Mouse (Mus musculus): ENCODE measurements around the gene D11Wsu47e. TPM values are rescaled to one million over a fixed set of nuclear protein-coding genes. Genes with fewer than 3 reads are reported as not detected.
"Not testable (repeated sequence)": the region's sequence is repeated elsewhere in the genome, so short reads cannot be mapped to it uniquely, and the experiment has no call there.

The D11Wsu47e gene
- polyA plus RNA-seq, 1 experiment from 2014 or later, result 11.9 TPM

DNA sequence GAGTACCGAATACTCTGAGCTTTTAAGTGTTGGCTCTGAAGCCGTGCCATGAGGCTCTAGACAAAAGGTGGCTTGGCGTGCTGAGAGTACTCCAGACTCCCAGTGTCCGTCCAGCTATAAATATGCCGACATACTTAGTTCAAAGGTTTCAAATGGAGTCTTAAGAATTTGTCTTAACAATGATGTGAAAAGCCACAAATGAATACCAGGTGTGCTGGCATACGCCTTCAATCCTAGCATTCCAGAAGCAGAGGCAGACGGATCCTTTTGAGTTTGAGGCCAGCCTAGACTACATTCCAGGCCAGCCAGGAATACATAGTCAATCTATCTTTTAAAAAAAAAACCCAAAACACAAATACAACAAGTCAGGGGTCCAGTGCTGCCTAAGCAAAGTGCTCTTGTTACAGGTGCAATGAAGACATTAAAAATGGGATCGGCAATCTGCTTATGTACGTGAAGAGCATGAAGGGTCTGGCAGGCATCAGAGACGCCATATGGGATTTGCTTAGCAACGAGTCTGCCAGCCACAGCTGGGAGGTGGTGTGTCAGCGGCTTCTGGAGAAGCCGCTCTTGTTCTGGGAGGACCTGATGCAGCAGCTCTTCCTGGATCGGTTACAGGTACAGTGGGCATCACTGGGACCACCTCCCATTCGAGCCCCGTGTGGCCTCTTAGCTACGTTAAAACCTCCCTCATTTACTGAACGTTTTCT is 29.5 kb upstream of the D11Wsu47e start:
- no peak overlapping the region for H3K4me3 ChIP-seq (ENCODE audit: low read depth, low read length)
- peaks cover 36% of the 10 kb centered on the region for H3K36me3 ChIP-seq (ENCODE audit: insufficient read depth, low read length)
- no peak overlapping the region for H3K4me2 ChIP-seq (replicated peaks; ENCODE audit: low read depth, low read length)
- no peaks in the 10 kb centered on the region for H3K27me3 ChIP-seq (replicated peaks; ENCODE audit: insufficient read depth, low read length)
- H3K27ac ChIP-seq (ENCODE audit: low read length), result 0 out of 2 replicates have a peak overlapping the region, but pooled peaks have one; percentile 4
- H3K9ac ChIP-seq (replicated peaks; ENCODE audit: low read depth), result no peak overlapping the region
- 72% methylated on average over 18 of the region's 18 CpGs for WGBS
- peak; percentile 38; the same call in 1 of the 2 replicates for TF ChIP-seq EP300 (IDR thresholded peaks at IDR 0.05)
- TF ChIP-seq CTCF (IDR thresholded peaks at IDR 0.05), result no peak
- ATAC-seq (peak; percentile 45), DNase-seq (ENCODE audit: low spot score) (peak; percentile 22)
- H3K4me1 ChIP-seq (ENCODE audit: insufficient read depth, low read depth, low read length), result 0 out of 2 replicates have a peak, but pooled peaks cover 2% of the 10 kb centered on the region
- no peaks in the 10 kb centered on the region for H3K9me3 ChIP-seq (ENCODE audit: low read length)

DNA sequence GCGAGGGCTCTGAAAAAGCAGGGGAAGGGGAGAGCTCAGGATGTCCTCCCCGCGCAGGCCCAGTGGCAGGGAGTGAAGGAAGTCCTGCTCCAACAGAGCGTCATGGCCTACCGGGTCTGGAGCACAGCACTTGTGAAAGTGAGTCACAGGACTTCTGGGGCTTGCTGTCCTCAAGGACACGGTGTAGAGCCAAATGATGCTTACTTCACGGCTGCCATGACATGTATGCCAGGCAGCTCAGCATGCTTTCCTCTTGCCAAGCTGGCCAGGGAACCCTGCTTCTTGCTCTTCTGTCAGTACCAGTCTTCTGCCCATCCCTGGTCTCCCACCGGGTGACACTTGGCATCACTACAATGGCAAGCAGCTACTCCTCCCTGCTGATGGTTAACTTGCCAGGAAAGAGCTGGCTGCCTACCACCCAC is 27.7 kb upstream of the D11Wsu47e start:
- Histone ChIP-seq H3K4me2 (replicated peaks; ENCODE audit: low read depth, low read length) (no peak overlapping the region), H3K27me3 (replicated peaks; ENCODE audit: insufficient read depth, low read length) (no peaks in the 10 kb centered on the region), H3K36me3 (ENCODE audit: insufficient read depth, low read length) (peaks cover 44% of the 10 kb centered on the region), H3K4me1 (ENCODE audit: insufficient read depth, low read depth, low read length) (no peaks in the 10 kb centered on the region), H3K9ac (replicated peaks; ENCODE audit: low read depth) (no peak overlapping the region), H3K4me3 (ENCODE audit: low read depth, low read length) (no peak overlapping the region), H3K27ac (ENCODE audit: low read length) (no peak overlapping the region), H3K9me3 (ENCODE audit: low read length) (no peaks in the 10 kb centered on the region)
- 83% methylated on average over 8 of the region's 8 CpGs for WGBS
- no peak for DNase-seq (ENCODE audit: low spot score)
- no peak for TF ChIP-seq CTCF (IDR thresholded peaks at IDR 0.05)
- TF ChIP-seq EP300 (IDR thresholded peaks at IDR 0.05), result no peak
- no peak for ATAC-seq

DNA sequence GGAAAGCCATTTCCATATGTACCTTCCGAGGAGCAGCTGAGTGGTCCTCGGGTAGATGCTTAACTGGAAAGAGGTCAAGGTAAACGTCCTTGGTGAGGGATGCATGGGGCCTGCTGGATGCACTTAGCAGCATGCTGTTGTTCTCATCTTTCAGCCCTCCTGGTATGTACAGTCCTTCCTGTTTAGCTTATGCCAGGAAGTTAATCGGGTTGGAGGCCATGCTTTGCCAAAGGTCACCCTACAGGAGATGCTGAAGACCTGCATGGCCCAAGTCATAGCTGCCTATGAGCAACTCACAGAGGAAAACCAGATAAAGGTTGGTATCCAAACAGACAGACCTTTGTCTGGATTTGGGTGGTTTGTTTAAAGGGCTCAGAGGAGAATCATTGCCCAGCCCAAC is 27.0 kb upstream of the D11Wsu47e start:
- Histone ChIP-seq H3K9ac (replicated peaks; ENCODE audit: low read depth) (no peak overlapping the region), H3K4me2 (replicated peaks; ENCODE audit: low read depth, low read length) (no peak overlapping the region), H3K36me3 (ENCODE audit: insufficient read depth, low read length) (peaks cover 51% of the 10 kb centered on the region), H3K27me3 (replicated peaks; ENCODE audit: insufficient read depth, low read length) (no peaks in the 10 kb centered on the region), H3K4me3 (ENCODE audit: low read depth, low read length) (no peak overlapping the region), H3K4me1 (ENCODE audit: insufficient read depth, low read depth, low read length) (no peaks in the 10 kb centered on the region), H3K27ac (ENCODE audit: low read length) (no peak overlapping the region), H3K9me3 (ENCODE audit: low read length) (no peaks in the 10 kb centered on the region)
- 57% methylated on average over 4 of the region's 4 CpGs for WGBS
- DNase-seq (ENCODE audit: low spot score) (no peak), ATAC-seq (no peak)
- TF ChIP-seq CTCF (IDR thresholded peaks at IDR 0.05) (no peak), EP300 (IDR thresholded peaks at IDR 0.05) (no peak)

DNA sequence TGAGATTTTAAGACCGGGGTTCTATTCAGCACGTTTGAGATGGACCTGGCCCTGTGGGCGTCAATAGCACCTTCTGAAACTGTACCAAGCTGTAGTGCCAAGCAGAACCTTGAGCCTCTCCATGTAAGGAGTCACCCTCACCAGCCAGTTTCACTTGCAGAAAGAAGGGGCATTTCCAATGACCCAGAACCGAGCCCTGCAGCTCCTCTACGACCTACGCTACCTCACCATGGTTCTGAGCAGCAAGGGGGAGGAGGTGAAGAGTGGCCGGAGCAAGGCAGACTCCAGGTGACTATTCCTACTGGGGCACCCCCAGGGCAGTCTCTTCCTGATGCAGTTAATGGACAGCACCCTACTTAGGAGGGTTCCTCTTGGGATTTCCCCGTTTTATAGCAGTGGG is 25.9 kb upstream of the D11Wsu47e start:
- 88% methylated on average over 8 of the region's 8 CpGs for WGBS
- Histone ChIP-seq H3K9me3 (ENCODE audit: low read length) (no peaks in the 10 kb centered on the region), H3K27me3 (replicated peaks; ENCODE audit: insufficient read depth, low read length) (no peaks in the 10 kb centered on the region), H3K9ac (replicated peaks; ENCODE audit: low read depth) (no peak overlapping the region), H3K36me3 (ENCODE audit: insufficient read depth, low read length) (peaks cover 48% of the 10 kb centered on the region), H3K4me1 (ENCODE audit: insufficient read depth, low read depth, low read length) (no peaks in the 10 kb centered on the region), H3K27ac (ENCODE audit: low read length) (no peak overlapping the region), H3K4me2 (replicated peaks; ENCODE audit: low read depth, low read length) (no peak overlapping the region), H3K4me3 (ENCODE audit: low read depth, low read length) (no peak overlapping the region)
- DNase-seq (ENCODE audit: low spot score) (no peak), ATAC-seq (no peak)
- TF ChIP-seq EP300 (IDR thresholded peaks at IDR 0.05), result no peak
- no peak for TF ChIP-seq CTCF (IDR thresholded peaks at IDR 0.05)

DNA sequence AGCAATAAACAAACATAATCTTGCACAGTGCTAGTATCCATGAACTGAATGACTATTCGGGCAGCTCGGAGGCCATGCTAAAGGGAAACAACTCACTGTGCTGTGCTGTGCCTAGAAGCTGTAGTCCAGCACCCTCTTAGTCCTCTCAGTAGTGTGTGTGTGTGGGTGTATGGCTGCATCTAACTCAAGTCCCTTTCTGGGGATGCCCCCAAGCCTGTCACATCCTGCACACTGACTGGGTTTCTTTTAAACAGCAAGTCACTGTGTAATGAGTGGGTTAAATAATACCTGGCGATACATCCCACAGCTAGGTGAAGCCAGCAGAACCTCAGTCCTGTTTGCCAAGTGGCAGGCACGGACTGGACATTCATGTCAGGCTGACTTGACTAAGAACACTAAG is 25.4 kb upstream of the D11Wsu47e start:
- ATAC-seq (no peak), DNase-seq (ENCODE audit: low spot score) (no peak)
- H3K27me3 ChIP-seq (replicated peaks; ENCODE audit: insufficient read depth, low read length), result no peaks in the 10 kb centered on the region
- TF ChIP-seq EP300 (IDR thresholded peaks at IDR 0.05) (no peak), CTCF (IDR thresholded peaks at IDR 0.05) (no peak)
- H3K36me3 ChIP-seq (ENCODE audit: insufficient read depth, low read length), result peaks cover 48% of the 10 kb centered on the region
- no peaks in the 10 kb centered on the region for H3K4me1 ChIP-seq (ENCODE audit: insufficient read depth, low read depth, low read length)
- no peak overlapping the region for H3K4me3 ChIP-seq (ENCODE audit: low read depth, low read length)
- WGBS, result 84% methylated on average over 4 of the region's 4 CpGs
- H3K9ac ChIP-seq (replicated peaks; ENCODE audit: low read depth), result no peak overlapping the region
- no peaks in the 10 kb centered on the region for H3K9me3 ChIP-seq (ENCODE audit: low read length)
- no peak overlapping the region for H3K4me2 ChIP-seq (replicated peaks; ENCODE audit: low read depth, low read length)
- no peak overlapping the region for H3K27ac ChIP-seq (ENCODE audit: low read length)

DNA sequence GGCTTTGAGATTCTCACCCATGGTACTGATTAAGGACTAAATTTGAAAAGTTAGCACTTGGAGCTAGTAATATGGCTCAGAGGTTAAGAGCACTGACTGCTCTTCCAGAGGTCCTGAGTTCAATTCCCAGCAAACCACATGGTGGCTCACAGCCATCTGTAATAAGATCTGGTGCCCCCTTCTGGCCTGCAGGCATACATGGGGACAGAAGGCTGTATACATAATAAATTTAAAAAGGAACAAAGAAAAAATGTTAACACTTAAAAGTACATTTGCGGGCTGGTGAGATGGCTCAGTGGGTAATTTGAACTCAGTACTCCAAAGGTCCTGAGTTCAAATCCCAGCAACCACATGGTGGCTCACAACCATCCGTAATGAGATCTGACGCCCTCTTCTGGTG is 24.0 kb upstream of the D11Wsu47e start:
- TF ChIP-seq CTCF (IDR thresholded peaks at IDR 0.05), result 0 out of 2 replicates have a peak, but pooled peaks have one; percentile 31

More for the DNA sequence above, 24.0 kb upstream of the D11Wsu47e start:
- H3K27me3 ChIP-seq (replicated peaks; ENCODE audit: insufficient read depth, low read length); H3K27ac ChIP-seq (ENCODE audit: low read length); H3K4me2 ChIP-seq (replicated peaks; ENCODE audit: low read depth, low read length); H3K4me1 ChIP-seq (ENCODE audit: insufficient read depth, low read depth, low read length); H3K9ac ChIP-seq (replicated peaks; ENCODE audit: low read depth); H3K4me3 ChIP-seq (ENCODE audit: low read depth, low read length); DNase-seq (ENCODE audit: low spot score); ATAC-seq; H3K9me3 ChIP-seq (ENCODE audit: low read length): not testable (repeated sequence)
- H3K36me3 ChIP-seq (ENCODE audit: insufficient read depth, low read length), result peaks cover 40% of the 10 kb centered on the region
- 92% methylated on average over 3 of the region's 3 CpGs for WGBS
